Mouse (Mus musculus): ENCODE results near the gene Agbl3. TPM values are rescaled to one million over a fixed set of nuclear protein-coding genes. Genes with fewer than 3 reads are reported as not detected.

The Agbl3 gene
- polyA plus RNA-seq, 1 experiment = 13.1 TPM

GRCm38 (mm10) chr6:34877509-34878321 lies 97.5 kb downstream of the Agbl3 start, which contains the start of gene Cyren:
Gene Cyren, minus strand, starts transcription at chr6:34878060.
- WGBS = under 1% methylated on average over 56 of the region's 56 CpGs
- Histone ChIP-seq H3K4me3 (ENCODE audit: insufficient read depth, low read depth, low read length) (peak within 1 kb of the TSS; percentile 93), H3K27ac (ENCODE audit: insufficient read depth, low read depth, low read length) (peak within 1 kb of the TSS; percentile 90), H3K4me1 (ENCODE audit: control insufficient read depth, insufficient read depth, low read length) (peaks cover 10% of the 10 kb centered on the region), H3K27me3 (replicated peaks; ENCODE audit: control insufficient read depth, insufficient read depth, low read length) (no peaks in the 10 kb centered on the region), H3K36me3 (ENCODE audit: control insufficient read depth, insufficient read depth, low read length) (no peaks in the 10 kb centered on the region; the same call in 1 of the 2 replicates)
- TF ChIP-seq CTCF (conservative IDR thresholded peaks at IDR 0.05; ENCODE audit: insufficient read depth, insufficient read length, low read depth, low read length) (peak; percentile 55), POLR2A (IDR thresholded peaks at IDR 0.05; ENCODE audit: low read depth, low read length) (peak; percentile 76)
- DNase-seq = peak; percentile 97

- 90% methylated on average over 16 of the region's 16 CpGs for WGBS
- no peak overlapping the region for H3K4me3 ChIP-seq (ENCODE audit: insufficient read depth, low read depth, low read length)
- no peak for DNase-seq
- H3K27me3 ChIP-seq (replicated peaks; ENCODE audit: control insufficient read depth, insufficient read depth, low read length) = no peaks in the 10 kb centered on the region
- no peaks in the 10 kb centered on the region; the same call in 1 of the 2 replicates for H3K36me3 ChIP-seq (ENCODE audit: control insufficient read depth, insufficient read depth, low read length)
- H3K27ac ChIP-seq (ENCODE audit: insufficient read depth, low read depth, low read length) = no peak overlapping the region
- no peak for TF ChIP-seq POLR2A (IDR thresholded peaks at IDR 0.05; ENCODE audit: low read depth, low read length)
- no peak for TF ChIP-seq CTCF (conservative IDR thresholded peaks at IDR 0.05; ENCODE audit: insufficient read depth, insufficient read length, low read depth, low read length)
- peaks cover 10% of the 10 kb centered on the region for H3K4me1 ChIP-seq (ENCODE audit: control insufficient read depth, insufficient read depth, low read length)
Observed at GRCm38 (mm10) chr6:34879101-34879740, 99.0 kb downstream of the Agbl3 start.

GRCm38 (mm10) chr6:34879911-34880475 lies 99.8 kb downstream of the Agbl3 start:
- Histone ChIP-seq H3K36me3 (ENCODE audit: control insufficient read depth, insufficient read depth, low read length) (peaks cover 2% of the 10 kb centered on the region; the same call in 1 of the 2 replicates), H3K4me3 (ENCODE audit: insufficient read depth, low read depth, low read length) (no peak overlapping the region), H3K4me1 (ENCODE audit: control insufficient read depth, insufficient read depth, low read length) (peaks cover 10% of the 10 kb centered on the region), H3K27me3 (replicated peaks; ENCODE audit: control insufficient read depth, insufficient read depth, low read length) (no peaks in the 10 kb centered on the region), H3K27ac (ENCODE audit: insufficient read depth, low read depth, low read length) (no peak overlapping the region)
- 52% methylated on average over 6 of the region's 6 CpGs for WGBS
- peak; percentile 81 for DNase-seq
- TF ChIP-seq CTCF (conservative IDR thresholded peaks at IDR 0.05; ENCODE audit: insufficient read depth, insufficient read length, low read depth, low read length) = peak; percentile 67
- TF ChIP-seq POLR2A (IDR thresholded peaks at IDR 0.05; ENCODE audit: low read depth, low read length) = no peak

- WGBS = 90% methylated on average over 7 of the region's 7 CpGs
- H3K4me3 ChIP-seq (ENCODE audit: insufficient read depth, low read depth, low read length) = no peak overlapping the region
- no peak overlapping the region for H3K27ac ChIP-seq (ENCODE audit: insufficient read depth, low read depth, low read length)
- H3K36me3 ChIP-seq (ENCODE audit: control insufficient read depth, insufficient read depth, low read length) = peaks cover 4% of the 10 kb centered on the region; the same call in 1 of the 2 replicates
- no peaks in the 10 kb centered on the region for H3K27me3 ChIP-seq (replicated peaks; ENCODE audit: control insufficient read depth, insufficient read depth, low read length)
- H3K4me1 ChIP-seq (ENCODE audit: control insufficient read depth, insufficient read depth, low read length) = no peaks in the 10 kb centered on the region
- TF ChIP-seq POLR2A (IDR thresholded peaks at IDR 0.05; ENCODE audit: low read depth, low read length) = no peak
- TF ChIP-seq CTCF (conservative IDR thresholded peaks at IDR 0.05; ENCODE audit: insufficient read depth, insufficient read length, low read depth, low read length) = no peak
- no peak for DNase-seq
Observed at GRCm38 (mm10) chr6:34884724-34885123, 104.5 kb downstream of the Agbl3 start.

- TF ChIP-seq POLR2A (IDR thresholded peaks at IDR 0.05; ENCODE audit: low read depth, low read length) (no peak), CTCF (conservative IDR thresholded peaks at IDR 0.05; ENCODE audit: insufficient read depth, insufficient read length, low read depth, low read length) (no peak)
- 84% methylated on average over 6 of the region's 6 CpGs for WGBS
- Histone ChIP-seq H3K4me1 (ENCODE audit: control insufficient read depth, insufficient read depth, low read length) (no peaks in the 10 kb centered on the region), H3K4me3 (ENCODE audit: insufficient read depth, low read depth, low read length) (no peak overlapping the region), H3K27ac (ENCODE audit: insufficient read depth, low read depth, low read length) (no peak overlapping the region), H3K27me3 (replicated peaks; ENCODE audit: control insufficient read depth, insufficient read depth, low read length) (no peaks in the 10 kb centered on the region), H3K36me3 (ENCODE audit: control insufficient read depth, insufficient read depth, low read length) (peaks cover 4% of the 10 kb centered on the region; the same call in 1 of the 2 replicates)
- no peak for DNase-seq
Observed at GRCm38 (mm10) chr6:34887131-34887850, 107.1 kb downstream of the Agbl3 start.

- 45% methylated on average over 4 of the region's 4 CpGs for WGBS
- Histone ChIP-seq H3K36me3 (ENCODE audit: control insufficient read depth, insufficient read depth, low read length) (peaks cover 4% of the 10 kb centered on the region; the same call in 1 of the 2 replicates), H3K27me3 (replicated peaks; ENCODE audit: control insufficient read depth, insufficient read depth, low read length) (no peaks in the 10 kb centered on the region), H3K27ac (ENCODE audit: insufficient read depth, low read depth, low read length) (no peak overlapping the region), H3K4me3 (ENCODE audit: insufficient read depth, low read depth, low read length) (no peak overlapping the region), H3K4me1 (ENCODE audit: control insufficient read depth, insufficient read depth, low read length) (no peaks in the 10 kb centered on the region)
- no peak for DNase-seq
- TF ChIP-seq POLR2A (IDR thresholded peaks at IDR 0.05; ENCODE audit: low read depth, low read length) (no peak), CTCF (conservative IDR thresholded peaks at IDR 0.05; ENCODE audit: insufficient read depth, insufficient read length, low read depth, low read length) (no peak)
Observed at GRCm38 (mm10) chr6:34889185-34889584, 109.0 kb downstream of the Agbl3 start.
